Comparison of ENCODE assay signal across 9 mouse cellular contexts in the genomic region with DNA sequence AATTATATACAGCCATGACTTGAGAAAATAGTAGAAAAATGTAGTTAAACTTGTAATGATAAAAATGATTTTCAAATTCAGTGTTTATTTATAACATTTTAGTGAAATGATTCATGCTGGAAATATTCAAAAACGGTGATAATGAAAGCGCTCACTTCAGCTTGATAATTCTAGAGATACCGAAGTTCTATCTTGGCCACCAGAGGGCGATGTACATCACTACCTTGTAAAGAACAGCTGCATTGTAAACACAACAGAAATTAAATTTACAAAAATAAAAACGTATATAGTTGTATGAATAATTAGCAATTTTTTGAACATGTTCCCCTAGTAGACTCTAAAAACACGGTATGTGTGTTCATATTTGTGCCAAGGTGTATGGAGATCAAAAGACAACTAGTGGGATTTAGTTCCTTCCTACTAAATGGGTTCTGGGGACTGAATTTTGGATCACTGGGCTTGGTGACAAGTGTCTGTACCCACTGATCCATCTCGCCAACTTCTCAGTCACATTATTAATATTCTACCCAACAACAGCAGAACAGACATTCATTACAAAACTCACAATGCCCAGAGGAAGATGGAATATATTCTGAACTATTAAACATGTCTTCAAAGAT.
A peak's percentile ranks its signal among the peaks of the same experiment; 100 is the strongest.
DNase-seq lines count a peak whose midpoint lies in the region; ATAC-seq and TF ChIP-seq lines count a peak whose summit lies in the region.
"Had no signal": no experiment of that assay in that cellular context is flagged by ENCODE, and none has a peak within 500 bp of the region (broad histone marks: within the 10 kb centered on the region; RNA-seq: fewer than 3 reads in every experiment).

No protein-coding gene starts in this region.

- H3K36me3 ChIP-seq in intestine, postnatal 0 days (ENCODE audit: control insufficient read depth, insufficient read depth), result no peaks in the 10 kb centered on the region
- no peaks in the 10 kb centered on the region for H3K36me3 ChIP-seq in intestine, embryonic 16.5 days (ENCODE audit: control insufficient read depth, insufficient read depth, low read length)
- H3K36me3 ChIP-seq in ES-E14 (ENCODE audit: control insufficient read depth, insufficient read depth, low read length, poor library complexity, severe bottlenecking), result no peaks in the 10 kb centered on the region
- no peaks in the 10 kb centered on the region for H3K36me3 ChIP-seq in forebrain, postnatal 0 days (ENCODE audit: insufficient read depth)
- H3K36me3 ChIP-seq: limb, embryonic 15.5 days had no signal

- H3K4me3 ChIP-seq in intestine, postnatal 0 days (ENCODE audit: low read depth, low read length), result no peak overlapping the region
- H3K4me3 ChIP-seq in intestine, embryonic 16.5 days (ENCODE audit: low read length), result no peak overlapping the region
- H3K4me3 ChIP-seq in ES-E14 (ENCODE audit: insufficient read depth in 1 of 2, low read depth in 1 of 2, low read length in 2 of 2, poor library complexity in 1 of 2, severe bottlenecking in 1 of 2), result no peak overlapping the region
- no peak overlapping the region for H3K4me3 ChIP-seq in forebrain, postnatal 0 days (ENCODE audit: low read depth, low read length)
- H3K4me3 ChIP-seq: limb, embryonic 15.5 days had no signal

- in situ Hi-C loops in ES-E14 (cut with MboI; ENCODE audit: low sequenced_read_pairs in 2 of 2, unreplicated experiment in 2 of 2), result loop anchor here in 1 of 2 experiments (25.0 kb wide), 1 partner anchor 337 kb away; no protein-coding TSS in a partner anchor

- H3K27ac ChIP-seq in intestine, postnatal 0 days (ENCODE audit: low read depth, low read length), result no peak overlapping the region
- no peak overlapping the region for H3K27ac ChIP-seq in intestine, embryonic 16.5 days (ENCODE audit: low read length)
- no peak overlapping the region for H3K27ac ChIP-seq in ES-E14 (ENCODE audit: insufficient read depth, low read depth, low read length, poor library complexity, severe bottlenecking)
- no peak overlapping the region for H3K27ac ChIP-seq in forebrain, postnatal 0 days (ENCODE audit: low read depth, low read length)
- H3K27ac ChIP-seq: limb, embryonic 15.5 days had no signal

- 10% methylated on average over 7 of the region's 7 CpGs for WGBS in intestine, postnatal 0 days
- 18% methylated on average over 7 of the region's 7 CpGs for WGBS in intestine, embryonic 16.5 days
- 21% methylated on average over 7 of the region's 7 CpGs for WGBS in forebrain, postnatal 0 days

- peak; percentile 78 for TF ChIP-seq CTCF in intestine, postnatal 0 days (IDR thresholded peaks at IDR 0.05; ENCODE audit: low read depth)
- TF ChIP-seq CTCF in forebrain, postnatal 0 days (IDR thresholded peaks at IDR 0.05; ENCODE audit: low read depth), result peak; percentile 73

- H3K4me1 ChIP-seq in intestine, postnatal 0 days (replicated peaks; ENCODE audit: control insufficient read depth, insufficient read depth, low read length), result no peaks in the 10 kb centered on the region
- no peaks in the 10 kb centered on the region for H3K4me1 ChIP-seq in intestine, embryonic 16.5 days (ENCODE audit: control insufficient read depth, insufficient read depth, low read length)
- H3K4me1 ChIP-seq in ES-E14 (ENCODE audit: control insufficient read depth in 2 of 2, insufficient read depth in 2 of 2, low read length in 2 of 2, poor library complexity in 1 of 2), result no peaks in the 10 kb centered on the region
- no peaks in the 10 kb centered on the region for H3K4me1 ChIP-seq in forebrain, postnatal 0 days (ENCODE audit: insufficient read depth)
- H3K4me1 ChIP-seq: limb, embryonic 15.5 days had no signal

- no peak for ATAC-seq in intestine, postnatal 0 days
- ATAC-seq in intestine, embryonic 16.5 days, result no peak
- ATAC-seq in forebrain, postnatal 0 days, result no peak; the same call in 1 of the 2 replicates

- H3K9ac ChIP-seq in intestine, postnatal 0 days (ENCODE audit: low read depth, low read length), result no peak overlapping the region
- no peak overlapping the region for H3K9ac ChIP-seq in intestine, embryonic 16.5 days (ENCODE audit: low read depth, low read length)
- H3K9ac ChIP-seq in ES-E14 (ENCODE audit: insufficient read depth, low read depth, low read length, poor library complexity, severe bottlenecking), result no peak overlapping the region
- no peak overlapping the region for H3K9ac ChIP-seq in forebrain, postnatal 0 days
- H3K9ac ChIP-seq: limb, embryonic 15.5 days had no signal

- no peaks in the 10 kb centered on the region for H3K9me3 ChIP-seq in intestine, postnatal 0 days (ENCODE audit: control insufficient read depth)
- no peaks in the 10 kb centered on the region for H3K9me3 ChIP-seq in intestine, embryonic 16.5 days (ENCODE audit: control insufficient read depth, low read length)
- H3K9me3 ChIP-seq in ES-E14 (ENCODE audit: control insufficient read depth, insufficient read depth, low read depth, low read length), result no peaks in the 10 kb centered on the region
- H3K9me3 ChIP-seq in forebrain, postnatal 0 days (ENCODE audit: low read length), result no peaks in the 10 kb centered on the region
- H3K9me3 ChIP-seq: limb, embryonic 15.5 days had no signal

- H3K4me2 ChIP-seq in intestine, postnatal 0 days (replicated peaks; ENCODE audit: low read depth), result no peak overlapping the region
- H3K4me2 ChIP-seq in intestine, embryonic 16.5 days (ENCODE audit: low read depth, low read length), result no peak overlapping the region
- no peak overlapping the region for H3K4me2 ChIP-seq in forebrain, postnatal 0 days (ENCODE audit: low read depth)
- H3K4me2 ChIP-seq: limb, embryonic 15.5 days had no signal

- DNase-seq in ES-E14 (ENCODE audit: low read depth, low spot score), result no peak
- peak; percentile 74 to 75 for DNase-seq in cerebellum, adult 18-20 months
- DNase-seq in forebrain, postnatal 0 days, result peak; percentile 86
- peak; percentile 76 for DNase-seq in layer of hippocampus, adult 11-12 months (ENCODE audit: low spot score)
- DNase-seq in lung, postnatal 36 days, result peak; percentile 70
- peak; percentile 57 for DNase-seq in thymus, postnatal 4 days

- no peaks in the 10 kb centered on the region for H3K27me3 ChIP-seq in intestine, postnatal 0 days (replicated peaks; ENCODE audit: control insufficient read depth, insufficient read depth, low read length)
- H3K27me3 ChIP-seq in intestine, embryonic 16.5 days (replicated peaks; ENCODE audit: control insufficient read depth, insufficient read depth, low read length), result no peaks in the 10 kb centered on the region
- no peaks in the 10 kb centered on the region for H3K27me3 ChIP-seq in forebrain, postnatal 0 days (ENCODE audit: insufficient read depth, low read length)
- H3K27me3 ChIP-seq: limb, embryonic 15.5 days had no signal

TF ChIP-seq in ES-E14, 5 proteins besides CTCF, POLR2A, EP300 and RAD21:
- TF ChIP-seq CHD2 (IDR thresholded peaks at IDR 0.05; ENCODE audit: low read depth, low read length) (no peak), MAFK (IDR thresholded peaks at IDR 0.05; ENCODE audit: insufficient read depth, low read depth, low read length) (no peak), ZC3H11A (IDR thresholded peaks at IDR 0.05; ENCODE audit: borderline replicate concordance, low read depth, low read length) (peak; percentile 48; the same call in 1 of the 2 replicates)
